Comparison of ENCODE assay signal across 15 mouse cellular contexts in the genomic region with DNA sequence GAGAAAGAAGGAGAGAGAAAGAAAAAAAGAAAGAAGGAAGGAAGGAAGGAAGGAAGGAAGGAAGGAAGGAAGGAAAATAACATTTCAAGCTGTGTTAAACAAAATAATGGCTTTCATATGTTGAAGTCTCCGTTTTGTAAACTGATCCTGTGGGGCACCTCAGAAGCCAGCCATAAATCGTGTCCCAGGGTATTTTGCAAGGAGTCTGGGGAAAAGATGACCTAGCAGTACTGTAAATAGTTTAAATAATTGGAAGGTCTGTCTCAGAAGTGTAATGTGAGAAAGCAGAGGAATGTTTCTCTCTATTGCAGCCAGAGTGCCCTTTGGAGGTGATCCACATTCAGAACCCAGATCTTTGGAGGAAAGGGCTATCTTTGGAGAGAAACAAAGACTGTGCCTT.
"Had no signal": no experiment of that assay in that cellular context is flagged by ENCODE, and none has a peak within 500 bp of the region (broad histone marks: within the 10 kb centered on the region; RNA-seq: fewer than 3 reads in every experiment).

No protein-coding gene starts in this region.

- DNase-seq: kidney, adult 9 months; kidney, postnatal 10 days; kidney, postnatal 4 days; left cerebral cortex, postnatal 4 days; lung, embryonic 14.5 days; lung, postnatal 10 days; right cerebral cortex, adult 18-20 months; right cerebral cortex, postnatal 25 days; thymus, postnatal 4 days had no signal

- H3K4me3 ChIP-seq: layer of hippocampus, adult 2 months; limb, embryonic 15.5 days; liver, embryonic 12.5 days; megakaryocyte, embryonic 14.5 days; midbrain, embryonic 12.5 days had no signal

- H3K4me1 ChIP-seq: liver, embryonic 12.5 days; megakaryocyte, embryonic 14.5 days had no signal

- H3K9me3 ChIP-seq: limb, embryonic 15.5 days; liver, embryonic 12.5 days; megakaryocyte, embryonic 14.5 days; midbrain, embryonic 12.5 days had no signal

- H3K36me3 ChIP-seq: limb, embryonic 15.5 days; liver, embryonic 12.5 days; midbrain, embryonic 12.5 days had no signal

- H3K4me2 ChIP-seq: limb, embryonic 15.5 days; liver, embryonic 12.5 days; lung, embryonic 14.5 days; midbrain, embryonic 12.5 days had no signal

- H3K9ac ChIP-seq: limb, embryonic 15.5 days; liver, embryonic 12.5 days; lung, embryonic 14.5 days; midbrain, embryonic 12.5 days had no signal

- H3K27ac ChIP-seq: layer of hippocampus, adult 2 months; limb, embryonic 15.5 days; liver, embryonic 12.5 days; macrophage; midbrain, embryonic 12.5 days had no signal

- H3K27me3 ChIP-seq: limb, embryonic 15.5 days; liver, embryonic 12.5 days; megakaryocyte, embryonic 14.5 days; midbrain, embryonic 12.5 days had no signal

- ATAC-seq: liver, embryonic 12.5 days had no signal
